Mouse (Mus musculus) erythroid progenitor cell, adult 5-6 weeks (primary cell): ENCODE measurements at regions not wholly inside any gene's neighbourhood (a gene's known extent, or its start where the extent isn't known, plus 50 kb on each side); places are given as distances from the start of the nearest gene placed in this dataset.
"Not testable (repeated sequence)": the region's sequence is repeated elsewhere in the genome, so short reads cannot be mapped to it uniquely, and the experiment has no call there.

Experiments
- ATAC-seq: replicated peaks from 2 replicates; pipeline ENCODE4 v1.8.0; 2016; ENCODE audit warnings: moderate number of reproducible peaks, mild to moderate bottlenecking, moderate TSS enrichment, inconsistent platforms; ENCODE audit not compliant: poor library complexity, low FRiP score, severe bottlenecking

GRCm38 (mm10) chr17:84844950-84845349 is 54.4 kb upstream of the Lrpprc start:
- ATAC-seq, result no peak; the same call in 1 of the 2 replicates

GRCm38 (mm10) chr17:84846141-84846540 is 55.6 kb upstream of the Lrpprc start:
- no peak for ATAC-seq

DNA sequence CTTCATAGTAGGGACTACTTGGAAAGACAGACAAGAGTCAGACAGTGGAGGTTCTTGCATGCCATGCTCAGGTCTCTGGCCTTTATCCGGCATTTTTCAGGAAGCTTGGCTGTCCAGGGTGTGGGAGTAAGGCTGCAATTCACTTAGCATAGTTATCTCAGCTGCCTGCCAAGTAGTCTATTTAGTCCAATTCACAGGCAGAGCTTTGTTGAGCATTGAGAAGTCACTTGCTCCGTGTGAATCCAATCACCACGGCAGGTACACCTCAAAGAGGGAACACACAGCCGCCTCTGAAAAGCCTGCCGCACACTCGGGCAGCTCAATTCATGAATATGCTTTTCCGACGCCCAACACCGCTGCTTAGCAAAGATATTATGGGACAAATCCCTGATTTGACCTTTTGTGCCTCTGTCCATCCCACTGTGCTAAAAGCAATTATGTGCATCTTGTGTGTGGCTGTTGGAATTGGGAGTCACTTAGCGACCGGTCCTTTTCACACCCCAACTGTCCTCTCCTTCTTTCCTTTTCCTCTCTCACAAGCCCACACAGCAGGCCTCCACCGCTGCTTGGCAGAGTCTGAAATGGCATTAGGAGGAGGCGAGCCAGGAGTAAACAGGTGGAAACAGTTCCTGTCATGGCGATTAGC is 57.9 kb upstream of the Lrpprc start:
- ATAC-seq, result no peak

- ATAC-seq, result no peak
Measured at GRCm38 (mm10) chr17:84849031-84849405, 58.4 kb upstream of the Lrpprc start.

GRCm38 (mm10) chr17:84850464-84850863 is 59.9 kb upstream of the Lrpprc start:
- no peak for ATAC-seq

DNA sequence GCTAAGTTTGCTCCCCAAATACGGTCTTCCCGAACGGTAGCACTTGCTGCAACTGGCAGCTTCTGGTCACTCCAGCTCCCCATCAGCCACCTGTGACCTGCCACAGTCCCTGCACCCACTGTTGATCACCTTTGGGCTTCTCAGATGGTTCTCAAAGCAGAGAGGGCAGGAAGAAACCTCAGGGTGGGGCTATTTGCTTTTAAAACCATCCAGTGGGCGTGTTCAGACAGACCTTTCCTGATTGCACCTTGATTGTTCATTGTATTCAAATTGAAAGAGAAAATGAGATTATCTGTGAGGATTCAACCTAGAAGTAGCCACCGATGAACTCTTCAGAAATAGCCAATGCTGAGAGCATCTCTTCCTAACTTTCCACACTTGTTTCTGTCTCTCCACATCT is 60.3 kb upstream of the Lrpprc start:
- no peak for ATAC-seq

DNA sequence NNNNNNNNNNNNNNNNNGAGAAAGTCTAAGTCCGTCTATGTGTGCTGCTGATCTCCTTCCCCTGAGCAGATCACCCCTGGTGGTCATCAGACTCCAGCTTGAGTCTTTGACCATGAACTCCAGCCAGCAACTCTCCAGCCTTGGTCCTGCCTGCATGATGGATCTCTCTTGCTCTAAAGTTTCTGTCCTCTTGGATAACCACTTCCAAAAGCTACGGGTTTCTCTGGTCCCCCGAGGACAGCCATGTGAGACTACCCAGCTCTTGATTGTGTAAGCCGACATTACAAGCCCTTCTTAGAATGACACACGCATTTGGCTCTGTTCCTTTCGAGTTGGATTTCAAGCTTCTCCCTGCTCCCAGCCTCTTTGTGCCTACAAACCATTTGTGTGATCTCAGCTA is 66.4 kb upstream of the Lrpprc start:
- no peak for ATAC-seq

DNA sequence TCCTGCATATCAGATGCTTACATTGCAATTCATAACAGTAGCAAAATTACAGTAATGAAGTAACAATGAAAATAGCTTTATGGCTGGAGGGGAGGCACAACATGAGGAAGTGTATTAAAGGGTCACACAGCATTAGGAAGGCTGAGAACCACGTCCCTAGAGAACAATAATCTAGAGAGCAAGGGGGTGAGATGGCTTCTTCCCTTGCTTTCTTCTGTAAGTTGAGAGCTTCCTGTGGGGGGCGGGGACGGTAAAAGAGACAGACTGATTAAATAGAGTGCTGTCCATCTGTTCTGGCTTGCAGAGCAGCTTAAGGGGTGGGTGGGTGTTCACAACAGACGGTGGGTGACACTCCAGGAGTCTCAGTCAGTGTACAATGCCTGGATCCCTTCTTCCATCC is 68.2 kb upstream of the Lrpprc start:
- no peak for ATAC-seq

- no peak for ATAC-seq
Measured at GRCm38 (mm10) chr17:84859916-84860315, 69.3 kb upstream of the Lrpprc start.

DNA sequence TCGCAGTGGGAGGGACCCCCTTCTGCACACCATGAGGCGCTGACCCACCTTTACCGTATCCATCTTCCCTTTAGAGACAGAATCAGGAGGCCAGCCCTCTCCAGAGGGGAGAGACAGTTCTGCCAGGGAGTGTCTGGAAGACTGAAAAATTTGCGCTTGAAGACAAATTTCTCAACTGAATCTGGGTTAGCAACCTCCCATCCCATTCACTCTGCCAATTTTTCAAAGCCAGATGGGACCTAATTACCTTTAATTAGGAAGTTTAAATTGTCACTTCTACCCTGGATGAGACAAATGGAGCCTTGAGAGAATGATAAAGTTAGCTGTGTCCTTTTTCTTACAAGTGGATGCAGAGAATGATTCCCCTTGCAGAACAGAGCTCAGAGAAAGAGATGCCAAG is 70.2 kb upstream of the Lrpprc start:
- ATAC-seq, result no peak

- not testable (repeated sequence) for ATAC-seq
Measured at GRCm38 (mm10) chr17:84864231-84864630, 73.6 kb upstream of the Lrpprc start.

GRCm38 (mm10) chr17:84865158-84865557 is 74.6 kb upstream of the Lrpprc start:
- no peak for ATAC-seq

DNA sequence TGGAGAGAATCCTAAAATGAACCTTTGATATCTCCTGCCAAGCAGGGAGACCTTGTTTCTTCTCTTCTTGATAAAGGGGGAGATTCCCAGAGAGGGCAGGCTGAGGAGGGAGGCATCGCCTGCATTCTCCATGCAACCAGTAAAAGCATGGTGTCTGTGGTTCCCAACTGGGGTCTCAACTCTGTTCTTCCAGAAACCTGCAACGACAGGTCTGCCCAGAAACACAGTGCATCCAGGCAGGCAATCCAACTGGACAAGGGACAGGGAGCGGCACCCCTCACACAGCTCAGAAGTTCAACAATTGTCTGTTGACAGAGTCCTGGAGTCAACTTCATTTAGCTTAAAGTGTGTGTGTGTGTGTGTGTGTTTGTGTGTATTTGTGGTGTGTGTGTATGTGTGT is 75.0 kb upstream of the Lrpprc start:
- ATAC-seq, result no peak

GRCm38 (mm10) chr17:84869074-84869722 is 78.6 kb upstream of the Lrpprc start:
- no peak for ATAC-seq

DNA sequence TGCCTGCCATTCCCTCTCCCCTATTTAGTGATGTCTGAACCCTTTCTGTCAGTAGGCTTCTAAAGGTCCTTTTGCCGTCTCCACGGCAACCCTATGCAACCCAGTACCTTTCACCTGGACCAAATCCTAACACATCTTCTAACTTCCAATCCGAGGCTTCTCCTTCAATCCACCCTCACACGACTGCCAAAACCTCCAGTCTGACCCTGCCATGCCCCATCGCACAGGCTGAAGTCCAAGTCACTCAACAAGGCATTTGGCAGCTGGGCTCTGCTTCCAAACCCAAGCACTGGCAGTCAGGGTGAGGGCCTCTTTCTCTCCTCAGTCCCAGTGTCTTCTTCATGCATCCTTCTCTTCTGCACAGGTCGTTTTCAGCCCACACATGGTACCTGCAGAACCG is 83.0 kb upstream of the Lrpprc start:
- no peak for ATAC-seq

DNA sequence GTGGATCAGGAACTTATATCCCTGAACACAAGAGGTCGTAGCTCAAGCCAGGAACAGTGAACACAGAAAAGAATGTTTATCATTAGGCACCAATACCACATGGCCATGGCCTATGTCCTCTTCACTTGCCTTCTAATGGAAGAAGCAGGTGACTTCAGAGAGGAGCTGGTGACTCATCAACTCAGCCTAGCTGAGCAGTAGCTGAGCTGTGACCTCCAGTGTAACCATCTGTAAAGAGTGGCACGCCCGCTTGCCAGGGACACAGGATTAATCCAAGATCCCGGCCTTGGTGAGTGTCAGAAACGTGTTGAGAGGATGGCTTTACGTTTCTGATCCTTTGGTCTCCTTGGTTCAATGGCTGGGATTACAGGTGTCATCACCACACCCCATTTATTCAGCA is 82.0 kb upstream of the Ppm1b start:
- no peak for ATAC-seq

- no peak for ATAC-seq
Measured at GRCm38 (mm10) chr17:84875031-84875430, 81.5 kb upstream of the Ppm1b start.

DNA sequence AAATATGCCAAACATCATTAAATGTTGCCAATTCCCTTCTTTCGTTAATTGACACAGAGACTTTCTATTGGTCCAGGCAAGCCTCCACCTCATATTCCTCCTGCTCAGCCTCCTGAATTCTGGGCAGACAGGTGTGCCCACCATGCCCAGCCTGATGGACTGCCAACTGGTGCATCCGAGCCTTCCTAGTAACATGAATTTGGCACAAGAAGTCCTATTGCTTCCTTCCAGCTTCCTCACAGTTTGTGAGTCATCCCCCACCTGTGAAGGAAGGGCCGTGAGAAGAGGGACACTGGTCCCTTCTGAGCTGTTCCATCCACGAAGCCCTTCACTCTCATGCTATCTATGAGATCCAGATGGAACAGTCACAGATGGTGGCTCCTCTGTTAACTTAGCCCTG is 80.5 kb upstream of the Ppm1b start:
- ATAC-seq, result no peak

GRCm38 (mm10) chr17:84877176-84877863 is 79.2 kb upstream of the Ppm1b start:
- ATAC-seq, result no peak

- ATAC-seq, result peak; percentile 84
Measured at GRCm38 (mm10) chr17:84877864-84878224, 78.7 kb upstream of the Ppm1b start.

DNA sequence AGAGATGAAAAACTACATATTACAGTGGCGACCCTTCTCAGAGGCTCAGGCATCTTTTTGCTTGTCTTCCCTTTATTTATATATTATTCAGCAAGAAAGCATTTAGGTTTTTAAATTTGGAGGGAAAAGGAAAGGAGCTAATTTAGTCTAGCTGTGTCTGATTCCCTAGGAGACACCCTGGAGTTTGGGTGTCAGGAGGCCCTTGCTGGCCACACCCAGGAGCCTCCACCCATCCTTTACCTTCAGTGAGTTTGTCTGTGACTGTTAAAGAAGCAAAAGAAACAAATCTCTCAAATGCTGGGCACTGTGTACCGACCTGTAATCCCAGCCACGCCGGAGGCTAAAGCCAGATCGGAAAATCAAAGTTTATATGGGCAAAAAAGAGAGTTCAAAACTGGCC is 78.2 kb upstream of the Ppm1b start:
- peak; percentile 88 for ATAC-seq
